Mouse (Mus musculus): ENCODE measurements at regions not wholly inside any gene's neighbourhood (a gene's known extent, or its start where the extent isn't known, plus 50 kb on each side); places are given as distances from the start of the nearest gene placed in this dataset.

- in situ Hi-C loops (cut with MboI, MseI): loop anchor here in 1 of 2 experiments (5.0 kb wide), 1 partner anchor 71 kb away; no protein-coding TSS in a partner anchor
These were observed 51.3 kb upstream of the Serbp1 start for GRCm38 (mm10) chr6:67186537-67187274.

GRCm38 (mm10) chr6:67184662-67185061 is 53.3 kb upstream of the Serbp1 start:
- in situ Hi-C loops (cut with MboI, MseI): loop anchor here in 1 of 2 experiments (5.0 kb wide), 1 partner anchor 73 kb away; no protein-coding TSS in a partner anchor

GRCm38 (mm10) chr6:67183481-67184215 is 54.3 kb upstream of the Serbp1 start:
- in situ Hi-C loops (cut with MboI, MseI): no loop called here

- in situ Hi-C loops (cut with MboI, MseI): no loop called here
These were observed 55.5 kb upstream of the Serbp1 start for GRCm38 (mm10) chr6:67182453-67182852.

DNA sequence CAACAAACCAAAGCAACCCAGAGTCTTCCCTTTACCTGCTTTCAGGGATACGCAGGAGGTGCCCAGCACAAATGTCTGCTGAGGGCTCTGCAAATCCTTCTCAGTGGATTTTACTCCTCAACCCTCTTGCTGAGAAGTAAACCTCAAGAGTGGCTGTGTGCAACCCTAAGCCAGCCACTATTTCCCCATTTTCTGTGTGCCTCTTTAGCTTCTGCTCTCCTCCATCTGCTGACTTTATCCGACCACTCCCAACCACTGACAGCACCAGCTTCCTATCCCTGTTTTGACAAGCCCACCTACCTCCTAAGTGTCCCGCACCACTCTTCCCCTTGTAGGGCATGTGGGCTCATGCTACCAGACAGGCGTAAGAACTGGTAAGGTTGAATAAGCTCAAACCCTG is 56.5 kb upstream of the Serbp1 start:
- in situ Hi-C loops (cut with MboI, MseI): no loop called here

DNA sequence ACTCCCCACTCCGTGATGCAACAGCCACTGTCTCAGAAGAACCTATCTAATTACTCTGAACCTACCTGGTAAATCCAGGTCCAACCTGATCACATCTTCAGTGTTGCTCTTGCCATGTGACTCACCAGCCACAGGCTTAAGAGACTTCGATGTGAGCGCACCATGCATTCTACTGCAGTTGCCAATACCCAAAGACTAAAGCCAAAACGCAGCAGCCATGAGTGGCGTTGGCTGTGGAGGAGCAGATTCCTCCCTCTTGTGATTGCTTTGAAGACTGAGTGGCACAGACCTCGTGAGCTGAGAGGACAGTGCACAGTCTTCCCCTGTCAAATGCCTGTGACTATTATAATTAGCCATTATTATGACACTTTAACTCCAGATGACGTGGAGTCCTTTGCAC is 58.6 kb upstream of the Serbp1 start:
- in situ Hi-C loops (cut with MboI, MseI): no loop called here

DNA sequence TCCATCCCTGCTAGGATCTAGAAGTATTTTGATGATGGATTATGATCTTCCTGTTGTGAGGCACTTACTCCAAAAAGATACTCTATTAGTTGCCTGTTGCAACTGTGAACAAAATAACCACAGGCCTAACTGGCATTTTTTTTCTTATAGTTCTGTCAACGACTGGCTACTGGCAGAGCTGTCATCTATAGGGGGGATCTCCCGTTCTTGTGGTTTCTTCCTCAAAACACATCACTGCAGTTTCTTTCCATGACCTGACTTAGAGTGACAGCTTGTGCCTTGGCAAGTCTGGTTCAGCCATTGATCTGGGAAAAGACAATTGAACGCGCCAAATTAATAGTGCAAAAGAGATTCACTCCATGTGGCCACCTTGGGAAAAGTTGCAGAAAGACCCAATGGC is 59.4 kb upstream of the Serbp1 start:
- in situ Hi-C loops (cut with MboI, MseI): no loop called here

GRCm38 (mm10) chr6:67178101-67178500 is 59.9 kb upstream of the Serbp1 start:
- in situ Hi-C loops (cut with MboI, MseI): no loop called here

DNA sequence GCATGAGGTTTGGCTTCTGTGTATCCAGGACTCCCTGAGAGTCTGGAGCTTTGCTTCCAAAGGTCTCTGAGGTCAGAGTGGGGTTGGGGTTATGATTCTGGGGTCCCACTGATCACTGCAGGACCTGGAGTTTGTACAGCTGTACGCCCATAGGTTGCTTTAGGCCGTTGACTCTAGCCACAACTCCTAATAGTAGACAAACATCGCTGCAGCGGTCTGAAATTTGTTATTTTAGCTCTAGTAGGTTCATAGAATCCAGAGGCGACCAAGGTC is 67.4 kb upstream of the Serbp1 start:
- in situ Hi-C loops (cut with MboI, MseI): loop anchor here (25.0 kb wide), 2 partner anchors 633 to 1983 kb away; partner anchors contain the start of gene Mad2l1 (in 1 of the 2)

- in situ Hi-C loops (cut with MboI, MseI): loop anchor here (25.0 kb wide), 2 partner anchors 633 to 1983 kb away; partner anchors contain the start of gene Mad2l1 (in 1 of the 2)
These were observed 67.9 kb upstream of the Serbp1 start for GRCm38 (mm10) chr6:67169873-67170673.

DNA sequence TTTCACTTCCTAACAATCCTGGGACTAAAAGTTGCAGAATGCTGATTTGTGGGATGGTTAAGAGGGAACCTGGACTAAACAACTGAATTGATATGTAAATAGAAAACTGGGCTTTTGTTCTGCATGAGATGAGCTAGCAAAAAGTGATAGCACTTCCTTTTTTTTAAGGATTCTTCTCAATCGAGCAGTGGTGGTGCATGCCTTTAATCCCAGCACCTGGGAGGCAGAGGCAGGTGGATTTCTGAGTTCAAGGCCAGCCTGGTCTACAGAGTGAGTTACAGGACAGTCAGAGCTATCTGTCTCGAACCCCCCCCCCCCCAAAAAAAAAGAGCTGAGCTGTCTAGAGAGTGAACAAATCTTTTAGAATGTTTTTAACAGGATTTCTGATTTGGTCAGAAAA is 69.2 kb upstream of the Serbp1 start:
- in situ Hi-C loops (cut with MboI, MseI): loop anchor here (25.0 kb wide), 2 partner anchors 632 to 1982 kb away; partner anchors contain the start of gene Mad2l1 (in 1 of the 2)

GRCm38 (mm10) chr6:67168031-67168777 is 69.8 kb upstream of the Serbp1 start:
- in situ Hi-C loops (cut with MboI, MseI): loop anchor here (25.0 kb wide), 2 partner anchors 631 to 1981 kb away; partner anchors contain the start of gene Mad2l1 (in 1 of the 2)

GRCm38 (mm10) chr6:67165091-67165490 is 72.9 kb upstream of the Serbp1 start:
- in situ Hi-C loops (cut with MboI, MseI): loop anchor here (25.0 kb wide), 2 partner anchors 628 to 1978 kb away; partner anchors contain the start of gene Mad2l1 (in 1 of the 2)

DNA sequence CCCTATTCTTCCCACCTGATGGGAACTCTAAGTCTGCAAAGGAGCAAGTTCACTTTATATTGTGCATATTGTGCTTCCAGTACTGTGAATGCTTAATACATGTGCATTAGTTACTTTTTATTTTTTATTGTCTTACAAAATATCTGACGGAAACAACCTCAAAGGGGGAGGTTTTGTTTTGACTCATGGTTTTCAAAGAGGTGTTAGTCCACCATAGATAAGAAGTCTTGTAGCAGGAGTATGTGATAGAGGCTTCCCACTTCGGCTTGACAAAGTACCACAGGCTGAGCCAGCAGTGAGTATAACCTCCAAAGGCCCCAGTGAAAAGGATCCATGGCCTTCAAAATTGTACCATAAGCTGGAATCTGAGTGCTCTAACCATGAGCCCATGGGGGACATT is 74.0 kb upstream of the Serbp1 start:
- in situ Hi-C loops (cut with MboI, MseI): loop anchor here (5.0 to 25.0 kb wide), 4 partner anchors 197 to 1977 kb away; partner anchors contain the start of gene Mad2l1 (in 2 of the 2)

- in situ Hi-C loops (cut with MboI, MseI): loop anchor here (5.0 to 25.0 kb wide), 4 partner anchors 196 to 1976 kb away; partner anchors contain the start of gene Mad2l1 (in 2 of the 2)
These were observed 75.2 kb upstream of the Serbp1 start for GRCm38 (mm10) chr6:67162814-67163213.

- in situ Hi-C loops (cut with MboI, MseI): loop anchor here (5.0 to 25.0 kb wide), 4 partner anchors 194 to 1974 kb away; partner anchors contain the start of gene Mad2l1 (in 2 of the 2)
These were observed 76.4 kb upstream of the Serbp1 start for GRCm38 (mm10) chr6:67161610-67162009.

DNA sequence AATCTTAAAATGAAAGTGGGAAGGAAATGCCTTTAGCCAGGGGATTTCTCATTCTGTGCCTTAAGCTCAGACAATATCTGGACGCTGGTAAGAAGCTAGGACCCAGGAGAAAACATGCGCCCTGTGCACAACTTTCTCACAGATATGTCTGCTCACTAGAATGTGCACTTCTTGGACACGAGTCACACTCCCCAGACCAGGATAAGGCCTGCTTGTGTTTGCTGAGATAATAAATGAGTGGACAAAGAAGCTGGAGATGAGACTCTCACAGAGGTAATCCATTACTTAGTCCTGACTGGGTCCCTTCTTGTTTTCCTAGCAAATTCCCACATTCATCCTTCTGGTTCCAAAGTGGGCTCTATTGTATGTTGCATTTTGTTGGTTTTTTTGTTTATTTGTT is 77.4 kb upstream of the Serbp1 start:
- in situ Hi-C loops (cut with MboI, MseI): loop anchor here (5.0 to 25.0 kb wide), 4 partner anchors 193 to 1973 kb away; partner anchors contain the start of gene Mad2l1 (in 2 of the 2)

DNA sequence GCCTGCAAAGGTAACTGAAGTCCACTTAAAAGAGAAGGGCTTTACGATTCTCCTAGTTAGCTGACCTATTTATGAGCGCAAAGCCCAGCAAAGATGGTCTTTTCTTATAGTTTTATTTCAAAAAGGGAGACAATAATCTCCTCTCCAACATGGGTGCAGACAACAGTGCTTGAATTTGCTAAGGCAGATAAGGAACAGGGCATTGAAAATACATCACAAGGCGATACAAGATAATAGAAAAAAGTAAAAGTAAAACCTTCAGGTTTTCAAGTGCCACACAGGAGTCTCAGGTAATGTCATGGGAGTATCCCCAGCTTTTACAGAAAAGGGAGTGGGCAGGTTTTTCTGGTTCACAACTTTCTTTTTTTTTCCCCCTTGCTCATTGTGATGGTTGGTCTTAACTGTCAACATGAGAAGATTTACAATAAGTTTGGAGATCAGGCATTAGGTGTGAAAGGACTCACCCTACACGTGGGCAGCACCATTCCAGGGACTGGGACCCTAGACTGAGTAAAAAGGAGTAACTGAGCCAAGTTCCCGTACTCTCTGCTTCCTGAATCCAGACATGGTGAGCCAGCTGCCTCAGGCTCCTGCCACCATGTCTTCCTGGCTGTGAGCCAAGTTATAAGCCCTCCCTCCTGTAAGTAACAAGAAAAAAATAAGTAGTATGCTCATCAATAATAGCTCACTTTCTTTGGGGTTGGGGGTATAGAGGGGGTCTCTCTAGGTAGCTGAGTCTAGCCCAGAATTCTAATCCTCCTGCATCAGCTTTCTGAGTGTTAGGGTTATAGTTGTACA is 78.1 kb upstream of the Serbp1 start:
- in situ Hi-C loops (cut with MboI, MseI): loop anchor here (5.0 to 25.0 kb wide), 6 partner anchors 193 to 1973 kb away; partner anchors contain the start of gene Mad2l1 (in 2 of the 2)

- in situ Hi-C loops (cut with MboI, MseI): loop anchor here (5.0 to 25.0 kb wide), 4 partner anchors 312 to 1972 kb away; partner anchors contain the start of gene Mad2l1 (in 1 of the 2)
These were observed 78.8 kb upstream of the Serbp1 start for GRCm38 (mm10) chr6:67159224-67159623.
